Mouse (Mus musculus) layer of hippocampus, postnatal 36 days (tissue): ENCODE results near the gene Lilra6. TPM values are rescaled to one million over a fixed set of nuclear protein-coding genes. Genes with fewer than 3 reads are reported as not detected.
"Not testable (repeated sequence)": the region's sequence is repeated elsewhere in the genome, so short reads cannot be mapped to it uniquely, and the experiment has no call there.

Experiments used
- DNase-seq, 2 experiments: peaks; one replicate each; pipeline ENCODE4 v3.0.0; 2022
- total RNA-seq, 2 experiments: library from RNA; stranded (reverse); gene quantifications; 2 replicates each; pipeline ENCODE4 v1.2.3; 2021

Gene Lilra6
- not detected for total RNA-seq

DNA sequence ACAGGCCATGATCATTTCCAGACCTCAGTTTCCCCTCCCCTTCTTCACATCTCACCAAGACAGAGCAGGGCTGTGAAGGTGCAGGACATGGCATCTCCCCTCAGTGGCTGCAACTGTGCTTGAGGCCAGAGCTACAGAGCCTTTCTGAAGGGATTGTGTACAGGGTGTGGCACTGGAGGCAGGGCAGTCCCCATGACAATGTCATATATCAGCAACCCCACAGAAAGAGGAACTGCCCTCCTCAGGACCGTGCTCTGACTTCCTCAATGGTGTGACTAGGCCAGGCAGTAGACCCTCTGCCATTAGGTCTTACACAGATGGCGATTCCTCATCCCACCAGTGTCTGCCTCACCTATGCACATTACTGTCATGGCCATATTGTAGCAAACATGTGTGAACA lies at the start of gene Lilra6:
Lilra6 (minus strand) TSS at position 117 of the 400 bp plus-strand sequence.
- DNase-seq: not testable (repeated sequence)

DNA sequence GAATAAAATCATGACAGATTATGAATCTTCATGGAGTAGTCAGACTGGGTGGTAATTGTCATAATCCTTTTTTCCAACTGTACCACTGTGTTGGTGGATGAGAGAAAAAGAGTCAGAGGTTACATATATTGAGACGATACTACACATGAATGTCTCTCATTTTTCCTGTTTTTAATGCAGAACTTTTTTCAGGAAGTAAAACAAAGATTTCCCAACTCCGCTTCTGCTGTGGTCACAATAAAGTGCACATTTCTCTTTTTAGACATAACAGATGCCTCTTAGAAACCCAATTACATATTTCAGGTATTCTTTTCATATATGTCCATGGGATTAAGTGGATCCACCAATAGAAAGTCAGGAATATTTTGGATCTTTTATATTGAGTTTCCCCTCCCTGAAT lies 46.7 kb upstream of the Lilra6 start:
- no peak for DNase-seq

DNA sequence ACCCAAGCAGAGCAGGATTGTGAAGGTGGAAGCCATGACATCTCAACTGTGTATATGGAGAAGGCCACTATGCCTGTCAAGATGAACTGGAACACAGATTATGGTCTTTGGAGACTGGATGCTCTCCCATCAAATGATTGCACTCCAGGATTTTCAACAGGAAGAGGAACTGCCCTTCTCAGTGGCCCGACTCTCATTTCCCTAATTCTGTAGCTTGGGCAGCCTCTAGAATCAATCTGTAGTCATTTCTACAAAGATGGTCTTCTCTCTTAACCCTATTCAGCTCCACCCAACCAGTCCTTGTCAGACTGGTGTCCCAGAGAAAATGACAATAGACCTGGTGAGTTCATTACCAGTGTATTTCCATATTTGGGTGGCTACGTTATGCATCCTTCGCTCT lies 42.1 kb upstream of the Lilra6 start:
- no peak for DNase-seq

DNA sequence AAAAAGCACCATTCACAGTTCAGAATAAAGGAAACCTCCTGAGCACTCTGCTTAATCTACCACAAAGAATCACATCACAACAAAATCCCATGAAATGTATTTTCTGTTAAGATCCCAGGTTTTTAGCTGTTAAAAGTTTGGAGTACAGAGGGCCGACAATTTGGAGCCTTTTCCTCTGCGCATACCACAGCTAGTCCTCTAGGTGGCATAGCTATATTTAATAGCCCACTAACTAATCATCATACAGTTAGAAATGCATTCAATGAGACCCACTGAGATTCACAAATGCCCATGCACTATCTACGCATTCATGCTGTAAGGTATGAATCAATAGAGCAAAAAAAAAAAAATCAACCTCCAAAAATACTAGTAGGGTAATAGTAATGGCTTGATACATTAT lies 33.9 kb upstream of the Lilra6 start:
- DNase-seq: no peak

DNA sequence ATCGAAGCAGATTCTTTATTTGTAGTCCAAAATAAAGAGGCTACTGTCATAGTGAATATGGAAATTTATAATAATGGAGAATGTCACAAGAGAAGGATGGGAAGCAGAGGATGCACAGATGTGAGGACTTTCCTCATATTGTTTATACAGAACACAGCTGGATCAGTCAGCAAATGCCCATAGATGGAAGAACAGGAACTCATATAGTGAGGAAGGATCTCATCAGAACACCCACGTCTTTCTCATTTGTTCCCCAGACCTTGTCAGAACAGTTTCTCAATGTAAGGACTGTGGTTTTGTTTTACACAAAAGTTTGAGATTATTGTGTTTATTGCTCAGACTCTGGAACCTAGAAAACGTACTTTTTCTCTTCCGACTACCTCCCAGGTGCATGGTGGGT lies 32.9 kb upstream of the Lilra6 start:
- no peak for DNase-seq

DNA sequence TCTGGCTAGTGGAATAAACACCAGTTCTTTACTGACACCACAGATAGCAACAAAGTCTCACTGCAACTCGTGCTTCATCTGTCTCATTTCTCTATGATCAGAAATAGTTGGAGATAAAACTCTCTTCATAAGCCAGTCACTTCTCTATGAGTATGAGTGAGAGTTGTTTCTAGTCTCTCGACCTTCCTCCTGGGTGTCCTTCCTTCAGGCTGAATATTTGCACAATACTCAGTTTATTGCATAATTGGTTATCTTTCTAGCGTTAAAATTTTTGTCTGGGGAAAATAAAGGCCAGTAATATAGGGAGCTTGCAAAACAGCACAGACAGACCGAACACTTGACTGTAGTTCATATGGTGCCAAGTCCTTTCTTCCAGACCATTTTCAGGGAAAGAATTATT lies 30.8 kb upstream of the Lilra6 start:
- DNase-seq: no peak

DNA sequence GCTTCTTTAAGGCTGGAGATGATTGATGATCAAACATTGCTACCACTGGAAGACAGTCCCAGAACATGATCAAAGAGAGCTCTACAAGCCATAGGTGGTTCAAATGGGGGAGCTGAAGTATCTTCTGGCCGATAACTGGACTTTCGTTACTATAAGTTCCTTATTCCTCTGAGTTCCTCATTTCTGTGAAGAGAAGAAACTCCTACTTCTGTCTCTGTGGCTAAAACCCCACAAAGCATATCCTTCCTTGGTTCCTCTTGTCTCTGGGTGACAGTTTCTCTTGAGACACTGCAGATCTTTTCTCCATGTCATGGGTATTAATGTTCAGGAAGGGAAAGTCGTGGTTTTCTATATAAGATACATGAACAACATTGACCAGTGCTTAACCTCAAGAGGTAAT lies 25.6 kb upstream of the Lilra6 start:
- no peak for DNase-seq

DNA sequence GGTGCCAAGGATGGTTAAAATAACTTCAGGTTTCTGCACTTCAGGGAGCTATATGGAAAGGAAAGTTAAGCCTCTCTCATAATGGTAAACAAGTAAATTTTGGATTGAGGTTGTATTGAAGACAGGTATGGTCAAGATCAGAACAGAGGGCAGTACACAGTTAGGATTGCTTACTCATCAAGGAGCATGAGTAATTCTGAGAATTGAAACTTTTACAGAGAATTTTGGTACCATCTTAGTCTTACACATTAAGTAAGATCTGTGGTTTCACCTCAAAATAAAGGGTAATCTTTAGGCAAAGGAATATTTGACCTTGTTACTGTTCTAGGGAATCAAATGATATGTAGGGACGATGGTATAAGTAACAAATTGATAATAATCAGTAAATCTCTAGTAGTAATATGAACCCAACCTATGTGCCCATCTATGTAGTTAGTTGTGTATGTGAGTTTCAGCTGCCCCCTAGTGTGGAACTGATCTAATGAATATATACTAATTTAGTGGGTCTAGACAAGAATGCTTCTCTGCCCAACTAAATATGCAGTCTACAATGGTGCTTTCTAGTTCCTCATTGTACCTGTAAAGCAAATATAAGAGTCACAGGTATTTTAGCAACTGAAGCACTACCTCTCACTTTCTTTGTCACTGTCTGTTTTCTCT lies 24.7 kb upstream of the Lilra6 start:
- no peak for DNase-seq

DNA sequence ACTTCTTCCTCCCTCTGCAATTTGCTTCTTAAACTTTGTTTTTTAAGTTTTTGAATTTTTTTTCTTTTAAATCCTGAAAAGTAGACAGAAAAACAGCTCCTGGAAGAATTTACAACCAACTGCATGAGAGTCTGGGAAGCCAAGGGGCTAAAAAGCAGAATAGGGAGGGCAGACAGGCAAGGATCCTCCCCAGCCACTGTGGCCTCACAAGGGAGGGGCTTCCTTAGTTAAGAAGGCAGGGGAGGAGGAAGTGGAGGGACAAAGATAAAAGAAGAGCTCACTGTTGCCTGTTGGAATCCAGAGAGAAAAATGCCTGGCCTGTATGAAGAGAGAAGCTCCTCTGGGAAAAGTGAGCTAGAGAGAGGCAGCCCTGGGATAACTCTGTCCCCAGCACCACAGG lies 20.2 kb upstream of the Lilra6 start:
- not testable (repeated sequence) for DNase-seq

DNA sequence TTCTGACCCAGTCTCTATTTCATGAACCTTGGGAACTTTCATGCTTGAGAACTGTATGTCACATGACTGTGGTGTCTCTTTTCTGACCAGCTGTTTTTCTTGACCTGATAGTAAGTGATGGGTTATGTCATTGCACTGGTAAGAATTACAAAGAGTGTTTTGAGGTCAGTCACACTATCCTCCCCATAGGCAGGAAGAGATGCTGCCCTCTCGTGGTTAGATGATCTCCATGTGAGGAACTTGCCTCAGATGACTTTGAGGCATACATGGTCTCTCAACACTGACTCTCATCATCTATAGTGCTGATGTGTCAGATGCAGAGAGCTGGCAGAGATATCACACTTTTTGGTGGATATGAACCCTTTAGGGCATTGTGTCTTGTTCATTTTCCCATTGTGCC lies 11.6 kb downstream of the Lilra6 start:
- DNase-seq: no peak

DNA sequence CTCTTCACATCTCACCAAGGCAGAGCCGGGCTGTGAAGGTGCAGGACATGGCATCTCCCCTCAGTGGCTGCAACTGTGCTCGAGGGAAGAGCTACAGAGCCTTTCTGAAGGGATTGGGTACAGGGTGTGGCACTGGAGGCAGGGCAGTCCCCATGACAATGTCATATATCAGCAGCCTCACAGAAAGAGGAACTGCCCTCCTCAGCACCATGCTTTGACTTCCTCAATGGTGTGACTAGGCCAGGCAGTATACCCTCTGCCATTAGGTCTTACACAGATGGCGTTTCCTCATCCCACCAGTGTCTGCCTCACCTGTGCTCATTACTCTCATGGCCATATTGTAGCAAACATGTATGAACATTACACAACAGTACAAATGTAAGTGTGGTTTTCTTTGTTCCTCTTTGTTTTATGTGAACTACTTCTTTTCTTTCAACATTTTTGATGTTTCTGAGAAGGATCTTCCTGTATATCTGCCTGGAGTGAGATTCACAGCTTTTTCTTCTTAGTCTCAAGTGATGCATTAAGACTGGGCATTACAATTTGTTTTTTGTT lies 17.2 kb downstream of the Lilra6 start, which contains the start of gene Gm14548:
Gm14548 (minus strand) TSS at position 85 of the 555 bp plus-strand sequence.
- not testable (repeated sequence) for DNase-seq

DNA sequence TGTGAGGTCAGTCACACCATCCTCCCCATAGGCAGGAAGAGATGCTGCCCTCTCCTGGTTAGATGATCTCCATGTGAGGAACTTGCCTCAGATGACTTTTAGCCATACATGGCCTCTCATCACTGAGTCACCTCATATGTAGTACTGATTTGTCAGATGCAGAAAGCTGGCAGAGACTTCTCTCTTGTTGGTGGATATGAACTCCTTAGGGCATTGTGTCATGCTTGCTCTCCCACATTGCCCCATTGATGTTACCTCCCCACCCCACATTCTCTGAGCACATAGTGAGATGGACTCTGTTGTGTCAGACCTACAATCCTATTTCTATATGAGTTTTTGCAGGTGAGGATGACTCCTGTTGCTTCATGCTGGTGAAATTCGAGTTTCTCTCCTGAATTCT lies 40.3 kb downstream of the Lilra6 start:
- DNase-seq: not testable (repeated sequence)

Other genes starting within 250 kb of the Lilra6 start
- gene Leng1, start 249.7 kb downstream of the Lilra6 start, total RNA-seq: 1 to 10 TPM; 5.2 to 6.2 TPM
- 10 to 100 TPM in 1 of 2 experiments, 1 to 10 TPM in 1; 7.5 to 11.6 TPM for gene Tmc4, start 237.9 kb downstream of the Lilra6 start, total RNA-seq
- gene Tsen34, start 222.6 kb downstream of the Lilra6 start, total RNA-seq: 10 to 100 TPM; 79.0 to 83.4 TPM
- 100 to 1,000 TPM; 154 to 158 TPM for gene Mboat7, start 222.0 kb downstream of the Lilra6 start, total RNA-seq
- 100 to 1,000 TPM; 396 to 403 TPM for gene Rps9, start 211.5 kb downstream of the Lilra6 start, total RNA-seq
- under 1 TPM; 0.12 to 0.15 TPM for gene Pirb, start 195.1 kb downstream of the Lilra6 start, total RNA-seq
- gene Gm15448, start 89.8 kb downstream of the Lilra6 start, total RNA-seq: not detected
- gene Pira2, start 70.5 kb downstream of the Lilra6 start, total RNA-seq: not detected
- gene Gm14548, start 17.4 kb downstream of the Lilra6 start, total RNA-seq: not detected
- gene Lair1, start 147.7 kb upstream of the Lilra6 start, total RNA-seq: 1 to 10 TPM; 3.8 to 7.5 TPM
- gene Ttyh1, start 203.9 kb upstream of the Lilra6 start, total RNA-seq: 100 to 1,000 TPM; 554 to 570 TPM
- 100 to 1,000 TPM; 154 to 191 TPM for gene Leng8, start 221.5 kb upstream of the Lilra6 start, total RNA-seq
- gene Leng9, start 234.9 kb upstream of the Lilra6 start, total RNA-seq: 1 to 10 TPM; 5.5 to 5.9 TPM
- gene Cdc42ep5, start 249.4 kb upstream of the Lilra6 start, total RNA-seq: 1 to 10 TPM in 1 of 2 experiments, under 1 TPM in 1; 0.95 to 1.1 TPM